Mouse (Mus musculus): ENCODE data around the gene Opa3. TPM values are rescaled to one million over a fixed set of nuclear protein-coding genes. Genes with fewer than 3 reads are reported as not detected.

Opa3 gene
- polyA plus RNA-seq, 1 experiment from 2014 or later: 41.8 TPM

DNA sequence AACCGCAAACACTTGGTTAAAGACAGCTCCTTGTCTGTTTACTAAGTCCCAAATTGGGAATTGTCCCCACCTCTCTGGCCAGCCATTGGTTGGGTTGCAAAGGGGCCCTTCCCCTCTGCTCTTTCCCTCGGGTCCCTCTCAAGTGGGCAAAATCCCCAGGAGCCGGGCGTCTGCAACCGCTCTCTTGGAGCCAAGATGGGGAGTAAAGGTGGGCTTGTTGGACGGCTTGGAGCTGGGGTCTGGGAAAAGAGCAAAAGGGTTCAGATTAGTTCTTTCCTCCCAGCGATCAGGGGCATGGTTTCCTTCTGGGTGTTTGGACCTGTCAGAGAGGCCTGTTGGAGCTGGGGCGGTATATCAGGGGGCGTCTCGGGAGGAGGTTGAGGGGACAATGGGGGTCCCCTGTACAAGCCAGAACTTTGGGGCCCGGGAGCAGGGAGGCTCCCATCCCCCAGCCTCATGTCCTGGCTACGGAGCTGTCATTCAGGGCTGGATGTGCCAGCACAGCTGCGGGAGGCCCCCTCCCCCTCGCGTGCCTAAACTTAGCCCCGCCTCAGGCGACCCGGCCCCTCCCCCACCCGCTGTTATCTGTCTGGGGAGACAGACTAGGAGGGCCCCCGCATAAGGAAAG is 62.9 kb downstream of the Opa3 start:
- WGBS: 3% methylated on average over 20 of the region's 20 CpGs
- peaks cover 17% of the 10 kb centered on the region for H3K4me1 ChIP-seq (replicated peaks)
- ATAC-seq (ENCODE audit: low FRiP score, low read depth): no peak
- peak overlapping the region; percentile 44 for H3K4me2 ChIP-seq
- H3K36me3 ChIP-seq: peaks cover 45% of the 10 kb centered on the region
- H3K27ac ChIP-seq (replicated peaks): no peak overlapping the region
- H3K9me3 ChIP-seq: no peaks in the 10 kb centered on the region
- peak overlapping the region; percentile 22 for H3K4me3 ChIP-seq
- H3K27me3 ChIP-seq: no peaks in the 10 kb centered on the region
- H3K9ac ChIP-seq: 0 out of 2 replicates have a peak overlapping the region, but pooled peaks have one; percentile 25

- no peak overlapping the region; the same call in 1 of the 2 replicates for H3K9ac ChIP-seq
- peaks cover 12% of the 10 kb centered on the region for H3K4me1 ChIP-seq (replicated peaks)
- ATAC-seq (ENCODE audit: low FRiP score, low read depth): peak; percentile 71
- H3K27me3 ChIP-seq: no peaks in the 10 kb centered on the region
- H3K27ac ChIP-seq (replicated peaks): no peak overlapping the region
- peaks cover 19% of the 10 kb centered on the region for H3K36me3 ChIP-seq
- H3K4me3 ChIP-seq: no peak overlapping the region
- no peaks in the 10 kb centered on the region for H3K9me3 ChIP-seq
- H3K4me2 ChIP-seq: peak overlapping the region; percentile 49
- 21% methylated on average over 21 of the region's 22 CpGs for WGBS
Observed at GRCm38 (mm10) chr7:19295503-19296185, 67.5 kb downstream of the Opa3 start.

DNA sequence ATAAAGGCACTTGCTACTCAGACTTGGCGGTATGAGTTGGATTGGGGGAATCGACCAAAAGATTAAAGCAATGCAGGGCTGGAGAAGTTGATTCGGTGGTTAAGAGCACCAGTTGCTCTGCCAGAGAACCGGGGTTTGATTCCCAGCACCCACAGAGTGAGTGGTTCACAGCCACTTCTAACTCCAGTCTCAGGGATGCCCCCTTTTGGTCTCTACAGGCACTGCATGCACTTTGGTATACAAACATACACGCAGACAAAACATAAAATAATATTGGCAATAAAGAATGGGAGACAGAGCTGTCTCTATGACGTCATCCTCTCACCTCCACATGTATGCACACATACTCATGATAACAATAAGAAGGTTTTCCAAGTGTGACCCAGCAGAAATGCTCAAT is 68.9 kb downstream of the Opa3 start:
- 91% methylated on average over 6 of the region's 6 CpGs for WGBS

DNA sequence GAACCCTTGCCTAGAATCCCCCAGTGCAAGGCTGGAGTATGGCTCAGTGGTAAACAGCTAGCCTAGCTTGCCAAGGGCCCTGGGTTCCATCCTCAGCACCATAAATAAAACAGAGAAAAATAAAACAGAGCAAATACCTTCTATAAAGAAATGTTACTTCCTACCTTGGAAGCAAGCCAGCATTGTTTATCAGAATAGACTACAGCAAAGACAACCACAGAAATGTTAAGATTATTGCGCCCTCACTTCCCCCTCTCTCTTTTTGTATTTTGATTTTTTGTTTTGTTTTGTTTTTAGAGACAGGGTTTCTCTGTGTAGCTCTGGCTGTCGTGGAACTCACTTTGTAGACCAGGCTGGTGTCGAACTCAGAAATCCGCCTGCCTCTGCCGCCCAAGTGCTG is 69.7 kb downstream of the Opa3 start:
- H3K4me3 ChIP-seq: no peak overlapping the region
- H3K4me2 ChIP-seq: no peak overlapping the region
- H3K36me3 ChIP-seq: peaks cover 19% of the 10 kb centered on the region
- H3K27ac ChIP-seq (replicated peaks): no peak overlapping the region
- peaks cover 7% of the 10 kb centered on the region for H3K27me3 ChIP-seq
- no peak for ATAC-seq (ENCODE audit: low FRiP score, low read depth)
- H3K4me1 ChIP-seq (replicated peaks): peaks cover 16% of the 10 kb centered on the region
- H3K9me3 ChIP-seq: no peaks in the 10 kb centered on the region
- 91% methylated on average over 5 of the region's 5 CpGs for WGBS
- H3K9ac ChIP-seq: no peak overlapping the region

More for the DNA sequence above, 68.9 kb downstream of the Opa3 start:
- no peak for ATAC-seq (ENCODE audit: low FRiP score, low read depth)
- Histone ChIP-seq H3K27ac (replicated peaks) (no peak overlapping the region), H3K4me1 (replicated peaks) (peaks cover 12% of the 10 kb centered on the region), H3K27me3 (no peaks in the 10 kb centered on the region), H3K4me3 (no peak overlapping the region), H3K36me3 (peaks cover 19% of the 10 kb centered on the region), H3K9ac (no peak overlapping the region), H3K9me3 (no peaks in the 10 kb centered on the region), H3K4me2 (no peak overlapping the region)

- no peak overlapping the region for H3K4me2 ChIP-seq
- WGBS: 18% methylated on average over 3 of the region's 3 CpGs
- no peaks in the 10 kb centered on the region for H3K9me3 ChIP-seq
- H3K9ac ChIP-seq: no peak overlapping the region
- H3K36me3 ChIP-seq: peaks cover 8% of the 10 kb centered on the region
- H3K4me3 ChIP-seq: no peak overlapping the region
- ATAC-seq (ENCODE audit: low FRiP score, low read depth): no peak
- H3K4me1 ChIP-seq (replicated peaks): peaks cover 22% of the 10 kb centered on the region
- H3K27ac ChIP-seq (replicated peaks): no peak overlapping the region
- H3K27me3 ChIP-seq: peaks cover 21% of the 10 kb centered on the region
Observed at GRCm38 (mm10) chr7:19299194-19299593, 71.1 kb downstream of the Opa3 start.

GRCm38 (mm10) chr7:19300501-19301421 is 72.6 kb downstream of the Opa3 start:
- Histone ChIP-seq H3K4me3 (peak overlapping the region; percentile 46), H3K27ac (replicated peaks) (no peak overlapping the region), H3K36me3 (no peaks in the 10 kb centered on the region), H3K4me2 (peak overlapping the region; percentile 56), H3K27me3 (peaks cover 37% of the 10 kb centered on the region), H3K9ac (peak overlapping the region; percentile 43), H3K4me1 (replicated peaks) (peaks cover 35% of the 10 kb centered on the region), H3K9me3 (no peaks in the 10 kb centered on the region)
- ATAC-seq (ENCODE audit: low FRiP score, low read depth): peak; percentile 81
- WGBS: under 1% methylated on average over 29 of the region's 29 CpGs

DNA sequence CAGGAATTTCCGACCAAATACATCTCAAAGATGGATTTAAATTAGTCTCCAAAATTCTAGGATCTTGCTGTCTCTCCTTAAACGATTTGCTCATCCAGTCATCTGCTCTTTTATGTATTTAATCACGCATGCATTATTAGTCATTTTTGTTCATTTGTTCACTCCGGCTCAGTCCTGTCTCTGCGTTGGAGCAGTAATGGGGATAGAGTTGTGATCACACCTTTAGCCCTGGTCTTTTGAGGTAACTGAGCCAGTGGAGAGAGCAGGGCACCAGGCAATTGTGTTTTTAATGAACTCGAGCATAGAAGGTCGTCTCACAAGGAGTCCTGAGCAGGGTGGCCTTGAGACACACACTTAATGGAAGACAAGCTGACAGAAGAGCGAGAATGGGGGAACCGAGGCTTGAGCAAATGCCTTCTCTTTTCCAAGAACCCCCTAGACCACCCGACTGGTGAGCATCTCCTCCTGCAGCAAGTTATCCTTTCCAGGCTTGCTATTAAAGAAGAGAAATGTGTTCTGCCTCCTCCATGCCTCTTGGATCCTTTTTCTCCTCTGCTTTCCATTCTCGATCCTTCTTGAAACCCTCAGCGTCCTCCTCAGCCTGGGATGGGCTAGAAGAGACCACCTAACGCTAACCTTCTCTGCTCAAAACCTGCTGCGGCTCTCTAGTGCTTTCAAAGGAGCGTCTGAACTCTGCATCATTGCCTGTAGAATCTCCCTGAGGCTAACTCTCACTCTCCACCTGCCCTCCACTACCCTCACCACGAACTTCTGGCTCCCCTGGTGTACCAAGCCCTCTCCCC is 73.5 kb downstream of the Opa3 start:
- ATAC-seq (ENCODE audit: low FRiP score, low read depth): 0 out of 2 replicates have a peak, but pooled peaks have one; percentile 19
- H3K4me1 ChIP-seq (replicated peaks): peaks cover 35% of the 10 kb centered on the region
- WGBS: 9% methylated on average over 16 of the region's 16 CpGs
- no peaks in the 10 kb centered on the region for H3K9me3 ChIP-seq
- no peaks in the 10 kb centered on the region for H3K36me3 ChIP-seq
- H3K27me3 ChIP-seq: peaks cover 46% of the 10 kb centered on the region
- H3K9ac ChIP-seq: peak overlapping the region; percentile 43
- H3K27ac ChIP-seq (replicated peaks): no peak overlapping the region
- peak overlapping the region; percentile 56 for H3K4me2 ChIP-seq
- peak overlapping the region; percentile 46 for H3K4me3 ChIP-seq

- 48% methylated on average over 13 of the region's 13 CpGs for WGBS
- H3K27me3 ChIP-seq: peaks cover 53% of the 10 kb centered on the region
Observed at GRCm38 (mm10) chr7:19302264-19303045, 74.3 kb downstream of the Opa3 start.

GRCm38 (mm10) chr7:19303046-19303305 is 74.8 kb downstream of the Opa3 start:
- Histone ChIP-seq H3K4me3 (no peak overlapping the region), H3K36me3 (no peaks in the 10 kb centered on the region), H3K4me2 (no peak overlapping the region), H3K4me1 (replicated peaks) (peaks cover 41% of the 10 kb centered on the region), H3K27ac (replicated peaks) (no peak overlapping the region), H3K9ac (no peak overlapping the region), H3K9me3 (no peaks in the 10 kb centered on the region), H3K27me3 (peaks cover 53% of the 10 kb centered on the region)
- WGBS: 79% methylated on average over 12 of the region's 12 CpGs
- ATAC-seq (ENCODE audit: low FRiP score, low read depth): no peak

More at GRCm38 (mm10) chr7:19302264-19303045, 74.3 kb downstream of the Opa3 start:
- no peaks in the 10 kb centered on the region for H3K36me3 ChIP-seq
- peaks cover 36% of the 10 kb centered on the region for H3K4me1 ChIP-seq (replicated peaks)
- no peak for ATAC-seq (ENCODE audit: low FRiP score, low read depth)
- peak overlapping the region; percentile 56 for H3K4me2 ChIP-seq
- no peak overlapping the region for H3K27ac ChIP-seq (replicated peaks)
- peak overlapping the region; percentile 43; the same call in 1 of the 2 replicates for H3K9ac ChIP-seq
- H3K9me3 ChIP-seq: no peaks in the 10 kb centered on the region
- H3K4me3 ChIP-seq: peak overlapping the region; percentile 46

- Histone ChIP-seq H3K4me1 (replicated peaks) (peaks cover 47% of the 10 kb centered on the region), H3K9me3 (no peaks in the 10 kb centered on the region), H3K27me3 (peaks cover 53% of the 10 kb centered on the region), H3K4me2 (peak overlapping the region; percentile 54), H3K9ac (no peak overlapping the region), H3K36me3 (no peaks in the 10 kb centered on the region), H3K27ac (replicated peaks) (no peak overlapping the region), H3K4me3 (peak overlapping the region; percentile 31)
- ATAC-seq (ENCODE audit: low FRiP score, low read depth): no peak
- 2% methylated on average over 16 of the region's 16 CpGs for WGBS
Observed at GRCm38 (mm10) chr7:19303770-19304169, 75.6 kb downstream of the Opa3 start.

Measured in hindbrain, embryonic 15.5 days (tissue).